Mouse (Mus musculus) liver, adult 2 months (tissue): ENCODE measurements around the gene Acox3. TPM values are rescaled to one million over a fixed set of nuclear protein-coding genes. Genes with fewer than 3 reads are reported as not detected.

Experiments
- DNase-seq: peaks from one replicate; pipeline ENCODE4 v3.0.0-alpha.2; 2011; ENCODE audit warnings: low read depth, low spot score; ENCODE audit errors: extremely low read depth
- H3K27ac ChIP-seq: fragments of 200-500 bp; replicated peaks from 2 replicates; pipeline ENCODE4 v1.5.1; 2012; ENCODE audit warnings: low read depth, mild to moderate bottlenecking, control low read depth, inconsistent platforms, low read length; ENCODE audit not compliant: insufficient read depth
- H3K27me3 ChIP-seq: fragments of 200-500 bp; 2 replicates; pipeline ENCODE4 v1.6.1; 2012; ENCODE audit warnings: mild to moderate bottlenecking, moderate library complexity, low read length, inconsistent platforms; ENCODE audit not compliant: control insufficient read depth, insufficient read depth
- H3K36me3 ChIP-seq: fragments of 200-500 bp; 2 replicates; pipeline ENCODE4 v1.6.1; 2012; ENCODE audit warnings: low read length, inconsistent platforms; ENCODE audit not compliant: control insufficient read depth, insufficient read depth
- H3K4me1 ChIP-seq: fragments of 200-500 bp; 2 replicates; pipeline ENCODE4 v1.6.1; 2011; ENCODE audit warnings: low read length; ENCODE audit not compliant: control insufficient read depth, insufficient read depth
- H3K4me3 ChIP-seq: fragments of 200-500 bp; 2 replicates; pipeline ENCODE4 v1.5.1; 2011; ENCODE audit warnings: low read depth, mild to moderate bottlenecking, control low read depth, low read length, moderate library complexity; ENCODE audit not compliant: insufficient read depth
- H3K79me2 ChIP-seq: fragments of 200-500 bp; 2 replicates; pipeline ENCODE4 v1.6.1; 2012; ENCODE audit warnings: inconsistent platforms, mild to moderate bottlenecking, low read length, moderate library complexity; ENCODE audit not compliant: control insufficient read depth, insufficient read depth
- H3K9ac ChIP-seq: fragments of 200-500 bp; 2 replicates; pipeline ENCODE4 v1.6.1; 2012; ENCODE audit warnings: low read depth, mild to moderate bottlenecking, control low read depth, inconsistent platforms, low read length
- CTCF ChIP-seq: fragments of 200-500 bp; IDR thresholded peaks from 2 replicates; pipeline ENCODE4 v1.5.1; 2011; ENCODE audit warnings: low read depth, low read length, control low read depth
- POLR2A ChIP-seq: fragments of 200-500 bp; IDR thresholded peaks from 2 replicates; pipeline ENCODE4 v1.6.1; 2011; ENCODE audit warnings: low read length, control low read depth; ENCODE audit not compliant: insufficient read depth; ENCODE audit errors: extremely low read depth
- WGBS: fragments of 180-500 bp; shearing (Covaris S2); methylation state at CpG from one replicate; pipeline ENCODE4 v1.1.7; 2018; 5-methylcytosine and 5-hydroxymethylcytosine counted together
- polyA plus RNA-seq: library from polyadenylated mRNA; depleted of rRNA; stranded (reverse); fragments of >200 nt; gene quantifications from 2 replicates; pipeline ENCODE4 v1.2.3, GENCODE M21; 2012
- total RNA-seq: library from RNA; depleted of rRNA; stranded (reverse); fragments of >200 nt; gene quantifications from 2 replicates; pipeline ENCODE4 v1.2.3, GENCODE M21; 2014

Gene Acox3
- total and polyA plus RNA-seq, 2 experiments = 22.9 to 24.1 TPM

DNA sequence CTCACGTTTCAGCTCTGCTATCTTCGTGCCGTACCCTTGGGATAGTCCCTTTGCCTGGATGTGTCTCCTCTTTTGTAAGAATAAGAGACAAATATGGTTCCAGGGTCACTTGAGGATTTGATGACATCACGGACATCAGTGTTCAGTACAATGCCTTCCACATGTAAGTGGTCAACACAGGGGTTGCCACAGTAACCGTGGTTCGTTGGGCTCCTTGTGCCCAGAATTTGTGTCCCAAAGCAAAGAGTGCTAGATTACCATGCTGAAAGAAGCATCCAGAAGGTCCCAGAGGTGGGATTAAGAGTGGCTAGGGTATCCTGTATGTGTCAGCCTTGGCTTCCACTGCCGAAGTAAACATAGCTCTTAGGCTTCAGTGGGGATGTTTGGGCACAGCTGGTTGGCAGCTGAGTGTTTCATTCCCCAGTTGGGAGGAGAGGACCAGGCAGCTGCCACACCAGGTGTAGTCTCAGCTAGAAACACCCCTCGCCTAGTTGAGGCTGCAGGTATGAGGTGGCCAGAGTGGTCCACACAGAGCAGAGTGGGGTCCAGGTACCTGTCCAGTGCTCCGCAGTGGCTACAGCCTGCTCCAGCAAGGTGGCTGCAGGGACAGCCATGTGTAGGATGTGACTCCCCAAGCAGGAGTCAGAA is 60.7 kb downstream of the Acox3 start:
- Histone ChIP-seq H3K4me1 (no peaks in the 10 kb centered on the region), H3K36me3 (no peaks in the 10 kb centered on the region)

GRCm38 (mm10) chr5:35644082-35644481 is 61.2 kb downstream of the Acox3 start:
- H3K79me2 ChIP-seq = no peaks in the 10 kb centered on the region
- no peak overlapping the region for H3K9ac ChIP-seq
- WGBS = 76% methylated on average over 4 of the region's 4 CpGs
- no peak overlapping the region for H3K27ac ChIP-seq
- DNase-seq = no peak
- H3K27me3 ChIP-seq = no peaks in the 10 kb centered on the region
- no peaks in the 10 kb centered on the region for H3K36me3 ChIP-seq
- no peak overlapping the region for H3K4me3 ChIP-seq
- no peaks in the 10 kb centered on the region for H3K4me1 ChIP-seq
- TF ChIP-seq POLR2A = no peak
- no peak for TF ChIP-seq CTCF

More for the DNA sequence above, 60.7 kb downstream of the Acox3 start:
- Histone ChIP-seq H3K79me2 (no peaks in the 10 kb centered on the region), H3K27me3 (no peaks in the 10 kb centered on the region), H3K9ac (no peak overlapping the region), H3K4me3 (no peak overlapping the region), H3K27ac (no peak overlapping the region)
- 85% methylated on average over 9 of the region's 9 CpGs for WGBS
- no peak for DNase-seq
- TF ChIP-seq CTCF = no peak
- TF ChIP-seq POLR2A = no peak

DNA sequence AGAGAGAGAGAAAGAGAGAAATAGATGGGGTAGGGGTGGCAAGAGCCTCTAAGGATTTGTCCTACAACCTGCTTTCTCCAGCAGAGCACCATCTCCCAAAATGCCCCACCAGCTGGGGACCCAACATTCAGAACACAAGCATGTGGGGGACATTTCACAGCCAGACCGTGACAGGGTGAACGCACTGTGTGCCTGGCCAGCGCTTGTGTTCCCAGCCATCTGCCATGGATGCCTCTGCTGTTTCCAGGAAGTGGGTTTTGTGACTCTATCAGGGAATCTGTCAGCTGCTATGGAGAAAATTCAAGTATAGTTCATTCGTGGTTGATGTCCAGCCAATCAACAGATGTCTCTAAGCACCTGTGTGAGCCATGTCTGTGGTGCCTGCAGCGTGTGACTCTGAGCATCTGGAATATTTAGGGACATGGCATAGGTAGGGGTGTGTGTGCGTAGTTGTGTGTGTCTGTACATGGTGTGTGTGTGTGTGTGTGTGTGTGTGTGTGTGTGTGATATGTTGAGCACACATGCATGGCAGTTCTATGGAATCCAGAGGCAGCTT is 63.2 kb downstream of the Acox3 start:
- H3K79me2 ChIP-seq = no peaks in the 10 kb centered on the region
- H3K9ac ChIP-seq = no peak overlapping the region
- no peak for TF ChIP-seq POLR2A
- no peaks in the 10 kb centered on the region for H3K27me3 ChIP-seq
- H3K4me3 ChIP-seq = no peak overlapping the region
- no peaks in the 10 kb centered on the region for H3K36me3 ChIP-seq
- WGBS = 81% methylated on average over 6 of the region's 6 CpGs
- no peak overlapping the region for H3K27ac ChIP-seq
- DNase-seq = no peak
- no peaks in the 10 kb centered on the region for H3K4me1 ChIP-seq

DNA sequence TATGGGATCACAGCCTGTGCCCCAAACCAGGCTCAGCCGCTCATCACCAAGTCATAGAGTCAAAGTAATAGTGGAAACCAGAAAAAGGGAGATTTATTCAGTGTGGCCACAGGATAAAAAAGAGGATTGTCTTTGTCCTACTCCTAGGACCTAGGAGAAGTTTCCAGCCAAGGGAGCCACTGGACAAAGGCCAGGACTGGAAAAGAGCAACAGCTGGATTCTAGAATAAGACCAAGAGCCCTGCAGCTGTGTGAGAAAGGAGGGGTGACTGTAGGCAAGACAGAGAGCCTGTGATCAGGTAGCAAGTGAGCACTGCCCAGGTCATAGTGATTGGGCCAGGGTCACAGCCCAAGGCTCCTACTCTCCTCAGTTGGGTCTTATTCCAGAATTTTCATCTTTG is 64.1 kb downstream of the Acox3 start:
- Histone ChIP-seq H3K4me1 (no peaks in the 10 kb centered on the region), H3K79me2 (no peaks in the 10 kb centered on the region), H3K27ac (no peak overlapping the region), H3K27me3 (no peaks in the 10 kb centered on the region), H3K36me3 (no peaks in the 10 kb centered on the region), H3K4me3 (no peak overlapping the region), H3K9ac (no peak overlapping the region)
- 86% methylated on average over 1 of the region's 1 CpGs for WGBS
- TF ChIP-seq POLR2A = no peak
- TF ChIP-seq CTCF = no peak
- no peak for DNase-seq

- 51% methylated on average over 4 of the region's 4 CpGs for WGBS
- no peaks in the 10 kb centered on the region for H3K36me3 ChIP-seq
- H3K27ac ChIP-seq = no peak overlapping the region
- no peaks in the 10 kb centered on the region for H3K4me1 ChIP-seq
- TF ChIP-seq CTCF (no peak), POLR2A (no peak)
- H3K4me3 ChIP-seq = no peak overlapping the region
- no peaks in the 10 kb centered on the region for H3K27me3 ChIP-seq
- H3K9ac ChIP-seq = no peak overlapping the region
- no peak for DNase-seq
- no peaks in the 10 kb centered on the region for H3K79me2 ChIP-seq
Observed at GRCm38 (mm10) chr5:35647562-35647961, 64.7 kb downstream of the Acox3 start.

- Histone ChIP-seq H3K4me3 (no peak overlapping the region), H3K9ac (no peak overlapping the region), H3K27ac (no peak overlapping the region), H3K79me2 (no peaks in the 10 kb centered on the region), H3K27me3 (no peaks in the 10 kb centered on the region), H3K36me3 (no peaks in the 10 kb centered on the region), H3K4me1 (no peaks in the 10 kb centered on the region)
- 61% methylated on average over 2 of the region's 2 CpGs for WGBS
- no peak for DNase-seq
- no peak for TF ChIP-seq CTCF
Observed at GRCm38 (mm10) chr5:35648230-35648629, 65.4 kb downstream of the Acox3 start.
